Mouse (Mus musculus): ENCODE results near the gene Emc10. TPM values are rescaled to one million over a fixed set of nuclear protein-coding genes. Genes with fewer than 3 reads are reported as not detected.
A peak's percentile ranks its signal among the peaks of the same experiment; 100 is the strongest.

Gene Emc10
- total RNA-seq, 2 experiments from 2014 or later: 84.1 to 90.2 TPM

DNA sequence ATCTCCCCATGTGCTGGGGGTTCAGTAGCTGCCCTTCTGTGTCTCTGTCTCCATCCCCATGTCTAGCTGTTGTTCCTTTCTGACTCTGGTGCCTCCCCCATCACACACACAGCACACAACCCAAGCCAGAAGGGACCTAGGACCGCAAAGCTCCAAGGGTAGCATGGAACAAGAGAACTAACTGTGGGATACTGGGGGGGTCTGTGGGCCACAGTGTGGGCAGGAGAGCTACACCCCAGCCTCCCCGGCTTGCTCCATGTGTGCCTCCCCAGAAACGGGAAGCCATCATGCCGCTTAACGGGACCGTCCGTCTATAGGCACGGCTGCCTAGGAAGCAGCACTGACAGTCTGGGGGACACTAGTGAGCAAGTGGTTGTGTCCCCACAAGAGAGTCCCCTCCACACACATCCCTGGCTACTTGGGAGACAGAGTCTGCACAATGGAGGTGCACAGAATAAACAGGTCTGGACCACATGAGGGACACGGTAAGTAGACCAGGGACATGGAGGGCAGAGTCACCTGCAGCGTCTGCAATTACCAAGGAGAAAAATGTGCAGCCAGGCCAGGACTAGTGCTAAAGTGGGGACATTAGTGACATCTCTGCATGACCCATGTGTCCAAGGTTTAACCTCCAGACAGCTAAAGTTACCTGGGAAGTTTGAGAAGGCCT, 32.6 kb downstream of the Emc10 start:
- peak in 1 of 2 experiments; percentile 1 for DNase-seq (ENCODE audit: low spot score in 2 of 2)

DNA sequence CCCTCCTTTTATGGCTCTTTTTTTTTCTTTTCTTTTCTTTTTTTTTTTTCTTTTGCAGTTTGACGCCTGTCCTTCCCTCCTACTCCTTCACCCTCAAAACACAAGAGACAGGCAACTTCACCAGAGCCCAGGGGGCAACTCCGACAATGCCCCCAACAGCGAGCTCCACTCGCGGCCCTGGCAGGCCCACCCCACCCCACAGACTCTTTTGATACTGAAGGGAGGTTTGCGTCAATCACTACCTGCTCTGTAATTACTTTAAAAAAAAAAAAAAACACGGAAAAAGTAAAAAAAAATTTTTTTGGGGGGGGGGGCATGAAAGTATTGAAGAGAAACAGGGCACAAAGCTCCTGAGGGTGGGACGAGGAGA, 33.3 kb downstream of the Emc10 start:
- peak in 1 of 2 experiments; percentile 1 for DNase-seq (ENCODE audit: low spot score in 2 of 2)

DNA sequence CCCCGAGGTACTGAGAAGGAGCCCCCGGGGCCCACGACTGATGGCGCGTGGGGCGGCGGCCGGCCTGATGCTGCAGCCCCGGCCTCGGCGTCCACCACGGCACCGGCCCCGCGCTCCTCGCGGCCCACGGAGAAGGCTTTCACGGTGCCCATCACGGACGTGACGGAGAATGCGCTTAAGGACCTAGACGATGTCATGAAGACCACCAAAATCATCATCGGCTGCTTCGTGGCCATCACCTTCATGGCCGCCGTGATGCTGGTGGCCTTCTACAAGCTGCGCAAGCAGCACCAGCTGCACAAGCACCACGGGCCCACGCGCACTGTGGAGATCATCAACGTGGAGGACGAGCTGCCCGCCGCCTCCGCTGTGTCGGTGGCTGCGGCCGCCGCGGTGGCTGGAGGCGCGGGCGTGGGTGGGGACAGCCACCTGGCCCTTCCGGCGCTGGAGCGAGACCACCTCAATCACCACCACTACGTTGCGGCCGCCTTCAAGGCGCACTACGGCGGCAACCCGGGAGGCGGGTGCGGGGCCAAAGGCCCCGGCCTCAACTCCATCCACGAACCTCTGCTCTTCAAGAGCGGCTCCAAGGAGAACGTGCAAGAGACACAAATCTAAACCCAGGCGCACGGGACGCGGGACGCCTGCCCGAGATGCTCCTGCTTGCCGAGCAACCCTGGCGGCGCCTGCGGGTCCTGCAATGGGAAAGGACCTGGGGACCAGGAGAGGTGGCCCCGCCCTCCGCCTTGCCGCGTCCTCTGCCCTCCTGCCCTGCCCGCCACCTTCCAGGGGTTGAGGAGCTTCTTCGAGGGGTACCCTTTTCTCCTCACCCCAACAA, 33.9 kb downstream of the Emc10 start:
- DNase-seq (ENCODE audit: low spot score in 2 of 2): peak in 1 of 2 experiments; percentile 4

DNA sequence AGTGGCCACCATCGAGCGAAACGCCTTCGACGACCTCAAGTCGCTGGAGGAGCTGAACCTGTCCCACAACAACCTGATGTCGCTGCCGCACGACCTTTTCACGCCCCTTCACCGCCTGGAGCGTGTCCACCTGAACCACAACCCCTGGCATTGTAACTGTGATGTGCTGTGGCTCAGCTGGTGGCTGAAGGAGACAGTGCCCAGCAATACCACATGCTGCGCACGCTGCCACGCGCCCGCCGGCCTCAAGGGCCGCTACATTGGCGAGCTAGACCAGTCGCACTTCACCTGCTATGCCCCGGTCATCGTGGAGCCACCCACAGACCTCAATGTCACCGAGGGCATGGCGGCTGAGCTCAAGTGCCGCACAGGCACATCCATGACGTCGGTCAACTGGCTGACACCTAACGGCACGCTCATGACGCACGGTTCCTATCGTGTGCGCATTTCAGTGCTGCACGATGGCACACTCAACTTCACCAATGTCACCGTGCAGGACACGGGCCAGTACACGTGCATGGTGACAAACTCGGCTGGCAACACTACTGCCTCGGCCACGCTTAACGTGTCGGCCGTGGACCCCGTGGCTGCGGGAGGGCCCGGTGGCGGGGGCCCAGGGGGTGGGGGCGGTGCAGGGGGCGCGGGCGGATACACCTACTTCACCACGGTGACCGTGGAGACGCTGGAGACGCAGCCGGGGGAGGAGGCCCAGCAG, 34.7 kb downstream of the Emc10 start:
- DNase-seq (ENCODE audit: low spot score in 2 of 2): no peak

DNA sequence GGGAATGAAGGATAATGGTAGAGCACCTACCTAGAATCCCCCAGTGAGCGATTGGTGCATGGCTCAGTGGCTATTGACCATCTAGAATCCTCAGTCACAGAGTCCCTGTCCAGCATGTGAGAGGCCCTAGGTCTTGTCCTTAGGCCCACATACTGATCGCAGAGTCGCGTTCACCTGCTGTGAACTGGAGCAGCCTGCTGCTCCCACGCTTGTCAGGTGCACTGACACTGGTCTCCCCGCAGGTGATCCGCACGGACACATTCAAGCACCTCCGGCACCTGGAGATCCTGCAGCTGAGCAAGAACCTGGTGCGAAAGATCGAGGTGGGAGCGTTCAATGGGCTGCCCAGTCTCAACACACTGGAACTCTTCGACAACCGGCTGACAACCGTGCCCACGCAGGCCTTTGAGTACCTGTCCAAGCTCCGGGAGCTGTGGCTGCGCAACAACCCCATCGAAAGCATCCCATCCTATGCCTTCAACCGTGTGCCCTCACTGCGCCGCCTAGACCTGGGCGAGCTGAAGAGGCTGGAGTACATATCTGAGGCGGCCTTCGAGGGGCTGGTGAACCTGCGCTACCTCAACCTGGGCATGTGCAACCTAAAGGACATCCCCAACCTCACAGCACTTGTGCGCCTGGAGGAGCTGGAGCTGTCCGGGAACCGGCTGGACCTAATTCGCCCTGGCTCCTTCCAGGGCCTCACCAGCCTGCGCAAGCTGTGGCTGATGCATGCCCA, 35.4 kb downstream of the Emc10 start:
- no peak for DNase-seq (ENCODE audit: low spot score in 2 of 2)

DNA sequence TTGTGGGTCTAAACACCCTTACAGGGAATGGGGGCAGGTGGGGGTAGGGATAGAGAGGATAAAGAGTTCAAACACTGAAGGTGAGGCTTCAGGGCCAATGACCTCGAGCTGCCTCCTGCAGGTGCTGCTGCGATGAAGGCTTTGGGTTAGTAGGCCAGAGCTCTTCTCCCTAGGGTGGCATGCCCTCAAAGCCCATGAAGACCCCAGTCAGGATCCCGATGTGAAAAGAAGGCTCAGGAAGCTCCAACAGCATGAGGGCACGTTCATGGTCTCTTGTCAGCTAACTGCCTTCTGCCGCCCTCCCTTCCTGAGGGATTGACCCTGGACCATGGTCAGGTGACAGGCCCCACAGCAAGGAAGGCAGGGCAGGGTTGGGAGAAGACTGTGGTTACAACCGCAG, 36.3 kb downstream of the Emc10 start:
- no peak for DNase-seq (ENCODE audit: low spot score in 2 of 2)

DNA sequence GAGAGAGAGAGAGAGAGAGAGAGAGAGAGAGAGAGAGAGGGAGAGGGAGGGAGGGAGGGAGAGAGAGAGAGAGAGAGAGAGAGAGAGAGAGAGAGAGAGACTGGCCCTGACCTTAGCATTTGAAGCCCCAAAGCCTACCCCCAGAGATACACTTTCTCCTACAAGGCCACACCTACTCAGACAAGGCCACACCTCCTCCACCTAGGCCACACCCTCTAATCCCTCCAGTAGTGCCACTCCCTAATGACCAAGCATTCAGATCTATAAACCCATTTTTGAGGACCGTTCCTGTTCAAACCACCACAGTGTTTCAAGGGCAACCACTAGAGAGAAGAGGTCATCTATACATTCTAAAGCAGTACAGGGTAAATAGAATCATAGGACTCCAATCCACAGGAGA, 40.0 kb downstream of the Emc10 start:
- DNase-seq (ENCODE audit: low spot score in 2 of 2): no peak

DNA sequence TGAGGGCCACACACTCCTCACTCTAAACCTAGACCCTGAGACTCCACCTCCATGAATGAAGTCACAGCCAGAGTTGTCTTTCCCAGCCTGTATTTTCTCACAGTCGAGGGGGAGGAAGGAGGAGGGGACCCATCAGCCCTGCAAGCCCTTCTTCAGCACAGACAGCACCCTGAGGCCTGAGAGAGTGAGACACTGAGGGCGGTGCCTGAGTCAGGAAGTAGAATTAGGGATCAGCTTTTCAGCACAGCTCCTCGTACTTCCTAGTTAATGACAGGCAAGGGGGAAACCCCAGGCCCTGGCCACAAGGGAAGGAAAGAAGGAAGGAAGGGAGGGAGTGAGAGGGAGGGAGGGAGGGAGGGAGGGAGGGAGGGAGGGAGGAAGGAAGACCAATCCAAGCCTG, 43.1 kb downstream of the Emc10 start:
- no peak for DNase-seq (ENCODE audit: low spot score in 2 of 2)

DNA sequence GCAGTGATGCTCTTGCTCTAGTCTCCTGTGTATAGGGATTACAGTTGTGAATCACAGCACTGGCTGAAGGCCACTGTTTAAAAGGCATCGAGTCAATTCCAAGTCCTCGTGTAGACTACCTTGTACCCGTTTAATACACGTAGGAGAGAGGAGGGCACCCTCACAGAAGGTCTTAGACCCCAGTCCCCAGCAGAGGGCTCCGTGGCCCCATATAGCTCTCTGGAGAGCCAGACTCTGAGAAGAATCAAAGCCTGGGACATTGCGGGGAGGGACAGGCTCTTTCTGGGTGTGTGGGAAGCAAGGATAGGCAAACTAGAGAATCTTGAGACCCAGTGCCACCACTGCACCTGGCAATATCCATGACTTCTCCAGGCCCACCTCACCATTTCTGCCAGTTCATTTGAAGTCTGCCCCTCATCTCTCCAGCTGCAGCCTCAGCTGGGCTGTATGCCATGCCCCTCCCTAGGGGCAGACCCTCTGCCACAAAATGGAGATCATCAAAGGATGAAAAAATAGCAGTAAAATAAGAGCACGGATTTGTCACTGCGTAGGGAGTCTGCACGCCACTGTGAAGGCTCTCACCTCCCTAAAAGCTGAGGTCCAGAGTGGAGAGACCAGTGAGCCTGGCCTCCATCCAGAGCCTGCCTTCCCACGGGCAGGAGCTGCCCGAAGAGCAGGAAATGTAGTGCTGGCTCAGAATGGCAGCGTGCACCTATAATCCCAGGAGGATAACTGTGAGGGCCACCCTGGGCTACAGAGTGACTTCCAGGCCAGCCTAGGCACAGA, 50.1 kb downstream of the Emc10 start:
- DNase-seq (ENCODE audit: low spot score in 2 of 2): no peak

DNA sequence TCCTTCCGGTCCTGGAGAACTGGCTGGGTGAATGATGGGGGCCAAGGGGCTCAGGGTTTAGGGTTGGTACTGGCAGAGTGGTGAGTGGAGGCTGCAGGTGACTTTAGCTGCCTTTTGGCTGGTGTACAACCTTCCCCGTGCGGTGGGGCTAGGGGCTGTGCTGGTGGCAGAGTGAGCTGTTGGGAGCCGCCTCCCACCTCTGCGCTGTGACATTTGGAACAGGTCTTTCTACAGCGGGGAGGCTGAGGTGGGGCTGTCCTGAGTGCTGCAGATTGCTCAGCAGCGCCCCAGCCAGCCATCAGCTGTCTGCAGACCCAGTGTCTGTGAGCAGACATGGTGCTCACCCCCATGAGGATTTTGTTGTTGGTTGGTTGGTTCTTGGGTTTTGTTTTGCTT, 50.8 kb downstream of the Emc10 start:
- no peak for DNase-seq (ENCODE audit: low spot score in 2 of 2)

DNA sequence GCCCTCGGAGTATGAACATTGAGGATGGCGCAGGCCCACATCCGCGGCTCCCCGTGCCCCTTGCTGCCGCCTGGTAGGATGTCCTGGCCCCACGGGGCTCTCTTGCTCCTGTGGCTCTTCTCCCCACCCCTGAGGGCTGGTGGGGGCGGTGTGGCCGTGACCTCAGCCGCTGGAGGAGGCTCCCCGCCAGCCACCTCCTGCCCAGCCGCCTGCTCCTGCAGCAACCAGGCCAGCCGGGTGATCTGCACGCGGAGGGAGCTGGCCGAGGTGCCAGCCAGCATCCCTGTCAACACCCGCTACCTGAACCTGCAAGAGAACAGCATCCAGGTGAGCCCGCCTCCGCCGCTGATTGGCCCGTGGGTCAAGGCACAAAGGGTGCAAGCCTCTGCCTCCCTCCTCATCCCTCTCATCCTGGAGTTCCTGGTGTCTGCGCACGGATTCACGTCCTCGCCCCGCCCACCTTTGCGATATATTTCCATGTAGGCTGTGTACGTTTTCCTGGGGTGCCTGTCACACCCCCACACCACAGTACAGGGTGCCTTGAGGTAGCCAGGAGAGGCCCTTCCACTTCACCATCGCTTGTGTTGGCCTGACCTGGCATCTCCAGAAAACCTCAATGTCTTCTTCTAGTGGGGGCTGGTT, 51.3 kb downstream of the Emc10 start:
- DNase-seq (ENCODE audit: low spot score in 2 of 2): no peak

DNA sequence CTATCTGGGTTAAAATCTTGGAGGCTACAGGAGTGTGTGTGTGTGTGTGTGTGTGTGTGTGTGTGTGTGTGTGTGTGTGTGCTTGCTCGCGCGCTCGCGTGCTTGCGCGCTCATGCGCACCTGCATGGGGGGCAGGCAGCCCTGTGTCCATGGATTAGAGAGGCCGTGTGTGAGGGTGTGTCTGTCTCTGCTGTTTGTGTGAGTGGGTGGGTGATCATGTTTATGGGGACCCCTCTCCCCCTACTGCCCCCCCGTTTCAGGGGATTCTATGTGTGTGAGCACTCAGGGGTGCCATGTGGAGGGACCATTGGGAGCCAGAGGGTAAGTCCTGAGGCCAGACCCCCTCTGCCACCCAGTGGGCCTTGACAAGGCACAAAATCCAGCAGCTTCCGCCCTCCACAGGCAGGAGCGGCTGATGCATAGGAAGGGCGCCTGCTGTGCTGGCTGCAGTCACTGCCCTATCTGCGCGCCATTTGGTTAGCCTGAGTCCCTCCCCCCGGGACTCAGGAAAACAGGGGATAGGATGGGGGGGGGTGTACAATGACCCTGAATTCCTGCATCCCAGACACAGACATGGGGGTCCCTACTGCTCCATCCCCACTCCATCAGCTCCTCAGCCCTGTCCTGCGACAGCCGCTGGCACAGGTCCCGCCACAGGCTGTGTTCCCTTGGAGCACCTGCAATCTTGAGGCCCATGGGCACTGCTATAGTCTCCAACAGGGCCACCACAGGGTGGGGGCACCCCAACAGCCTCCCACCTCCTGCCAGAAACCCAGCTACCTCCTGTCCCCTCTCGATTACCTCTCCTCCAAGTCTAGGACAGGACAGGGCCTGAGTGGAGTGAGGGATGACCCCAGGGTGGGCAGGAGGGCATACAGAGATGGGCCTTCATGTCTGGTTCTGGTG, 52.8 kb downstream of the Emc10 start:
- no peak for DNase-seq (ENCODE audit: low spot score in 2 of 2)

DNA sequence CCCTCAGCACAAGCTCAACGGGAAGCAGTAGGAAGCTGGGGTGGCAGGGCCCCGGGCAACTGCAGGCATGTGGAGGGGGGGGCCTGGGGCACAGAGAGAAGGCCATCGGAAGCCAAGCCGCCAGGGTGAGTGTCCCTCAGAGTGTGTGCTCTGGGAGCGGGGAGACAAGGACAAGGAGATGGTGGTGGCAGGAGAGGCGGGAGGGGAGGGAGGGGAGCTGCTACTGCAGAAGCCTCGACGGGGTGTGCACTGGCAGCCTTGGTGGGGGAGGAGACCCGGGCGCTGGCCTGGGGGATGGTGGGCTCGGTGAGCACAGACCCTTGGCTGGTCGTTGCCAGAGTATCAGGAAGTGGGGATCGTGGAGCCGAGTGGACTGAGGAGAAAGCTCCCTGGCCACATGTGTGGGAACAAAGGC, 53.9 kb downstream of the Emc10 start:
- DNase-seq (ENCODE audit: low spot score in 2 of 2): no peak

DNA sequence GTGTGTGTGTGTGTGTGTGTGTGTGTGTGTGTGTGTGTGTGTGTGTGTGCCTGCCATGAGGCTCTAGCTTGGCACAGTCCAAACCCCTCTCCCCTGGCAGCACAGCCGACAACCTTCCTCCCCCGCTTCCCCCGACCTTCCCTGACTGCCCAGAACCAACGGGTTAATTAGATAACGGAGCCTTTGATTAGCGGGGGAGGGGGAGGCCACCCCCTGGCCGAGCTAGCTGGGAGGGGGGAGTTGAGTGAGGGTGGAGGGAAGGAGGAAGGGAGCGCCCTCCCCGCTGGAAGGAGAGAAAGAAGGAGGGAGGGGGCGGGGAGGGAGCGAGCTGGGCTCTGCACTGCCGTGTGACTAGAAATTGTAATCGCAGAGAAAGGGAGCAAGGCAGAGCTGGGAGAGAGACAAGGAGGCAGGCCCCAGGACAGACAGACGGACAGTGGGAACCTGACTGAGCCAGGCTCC, 54.6 kb downstream of the Emc10 start:
- DNase-seq (ENCODE audit: low spot score in 2 of 2): no peak

DNA sequence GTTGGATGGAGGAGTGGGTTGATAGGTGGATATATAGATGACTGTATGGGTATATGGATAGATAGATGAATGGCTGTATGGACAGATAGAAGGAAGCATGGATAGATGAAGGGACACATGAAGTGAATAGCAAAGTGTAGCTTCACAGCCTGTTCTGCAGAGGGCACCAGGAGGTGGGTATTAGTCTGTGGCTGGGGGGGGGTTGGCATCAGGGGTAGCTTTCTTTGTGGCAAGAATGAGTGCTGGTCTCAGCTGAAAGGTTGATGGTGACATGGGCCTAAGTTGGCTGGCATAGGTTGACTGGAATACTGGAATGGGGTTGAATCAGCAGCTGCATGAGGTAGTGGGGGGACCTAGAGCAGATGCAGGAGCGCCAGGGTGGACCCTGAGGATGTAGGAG, 55.1 kb downstream of the Emc10 start:
- no peak for DNase-seq (ENCODE audit: low spot score in 2 of 2)

DNA sequence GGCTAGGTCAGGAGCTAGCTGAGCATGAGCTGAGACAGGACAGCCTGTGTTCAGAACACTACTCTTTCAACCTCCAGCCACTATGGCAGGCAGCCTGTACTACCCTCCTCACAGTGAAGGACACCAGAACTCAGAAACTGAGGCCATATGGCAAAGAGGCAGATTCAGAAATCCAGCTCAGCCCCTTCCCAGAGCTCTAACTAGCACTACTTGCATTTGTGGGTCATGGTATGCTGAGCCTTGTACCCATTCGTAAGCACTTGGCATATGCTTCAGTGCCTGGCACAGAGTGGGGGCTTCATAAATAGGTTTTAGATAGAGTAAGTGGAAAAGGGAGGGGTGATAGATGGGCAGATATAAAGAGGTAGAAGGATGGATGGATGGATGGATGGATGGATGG, 55.9 kb downstream of the Emc10 start:
- no peak for DNase-seq (ENCODE audit: low spot score in 2 of 2)
